Mouse (Mus musculus): ENCODE measurements at regions not wholly inside any gene's neighbourhood (a gene's known extent, or its start where the extent isn't known, plus 50 kb on each side); places are given as distances from the start of the nearest gene placed in this dataset.

DNA sequence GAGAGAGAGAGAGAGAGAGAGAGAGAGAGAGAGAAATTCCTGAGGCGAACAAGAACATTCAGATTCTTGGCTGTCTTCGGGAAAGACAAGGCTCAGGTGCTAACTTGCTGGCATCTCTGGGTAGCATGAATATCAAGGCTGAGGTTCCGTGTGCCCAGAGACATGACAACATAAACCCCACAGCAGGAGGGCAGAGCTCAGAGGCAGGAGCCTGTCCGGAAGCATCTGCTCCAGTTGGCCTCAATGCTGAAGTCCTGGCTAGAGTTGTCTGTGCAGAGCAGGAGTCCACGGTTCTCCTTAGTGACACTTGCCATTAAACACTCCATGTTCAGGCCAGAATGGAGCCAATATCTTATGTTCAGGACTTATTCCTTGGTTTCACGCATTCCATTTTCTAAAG lies 555.6 kb downstream of the Plekhb2 start:
- Histone ChIP-seq H3K4me1 (replicated peaks; ENCODE audit: control insufficient read depth, insufficient read depth, low read length) (no peaks in the 10 kb centered on the region), H3K4me3 (ENCODE audit: control insufficient read depth, insufficient read depth, low read length) (no peak overlapping the region), H3K27me3 (ENCODE audit: control insufficient read depth, insufficient read depth, low read length) (no peaks in the 10 kb centered on the region), H3K36me3 (ENCODE audit: control insufficient read depth, insufficient read depth, low read length) (no peaks in the 10 kb centered on the region), H3K27ac (ENCODE audit: control insufficient read depth, insufficient read depth, low read length) (no peak overlapping the region)
- DNase-seq, result no peak
- no peak for TF ChIP-seq POLR2A (IDR thresholded peaks at IDR 0.05; ENCODE audit: control insufficient read depth, extremely low read depth, insufficient read depth, low read length, poor library complexity)
- no peak for TF ChIP-seq CTCF (IDR thresholded peaks at IDR 0.05; ENCODE audit: borderline replicate concordance, control insufficient read depth, extremely low read depth, insufficient read depth, low read length, poor library complexity)
- WGBS, result 92% methylated on average over 6 of the region's 6 CpGs

DNA sequence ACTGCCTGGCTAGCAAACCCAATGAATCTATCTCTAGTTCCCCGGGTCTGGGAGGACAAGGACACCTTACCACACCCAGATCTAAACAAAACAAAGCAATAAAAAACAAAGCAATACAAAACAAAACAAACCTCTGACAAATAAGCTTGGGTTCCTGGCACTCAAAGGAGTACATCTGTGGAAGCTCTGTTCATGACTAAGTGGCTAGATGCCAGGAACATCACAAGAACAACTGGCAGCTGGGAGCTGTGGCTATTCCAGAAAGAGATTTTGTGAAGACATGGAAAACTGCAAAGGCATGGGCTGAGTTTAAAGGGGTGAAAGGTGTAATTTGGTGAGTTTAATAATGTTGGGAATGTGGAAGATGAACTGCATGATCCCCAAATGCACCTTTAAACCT lies 565.9 kb downstream of the Plekhb2 start:
- DNase-seq, result no peak
- WGBS, result 62% methylated on average over 1 of the region's 1 CpGs
- Histone ChIP-seq H3K4me1 (replicated peaks; ENCODE audit: control insufficient read depth, insufficient read depth, low read length) (no peaks in the 10 kb centered on the region), H3K36me3 (ENCODE audit: control insufficient read depth, insufficient read depth, low read length) (no peaks in the 10 kb centered on the region), H3K27me3 (ENCODE audit: control insufficient read depth, insufficient read depth, low read length) (no peaks in the 10 kb centered on the region), H3K4me3 (ENCODE audit: control insufficient read depth, insufficient read depth, low read length) (no peak overlapping the region), H3K27ac (ENCODE audit: control insufficient read depth, insufficient read depth, low read length) (no peak overlapping the region)
- TF ChIP-seq CTCF (IDR thresholded peaks at IDR 0.05; ENCODE audit: borderline replicate concordance, control insufficient read depth, extremely low read depth, insufficient read depth, low read length, poor library complexity) (no peak), POLR2A (IDR thresholded peaks at IDR 0.05; ENCODE audit: control insufficient read depth, extremely low read depth, insufficient read depth, low read length, poor library complexity) (no peak)

DNA sequence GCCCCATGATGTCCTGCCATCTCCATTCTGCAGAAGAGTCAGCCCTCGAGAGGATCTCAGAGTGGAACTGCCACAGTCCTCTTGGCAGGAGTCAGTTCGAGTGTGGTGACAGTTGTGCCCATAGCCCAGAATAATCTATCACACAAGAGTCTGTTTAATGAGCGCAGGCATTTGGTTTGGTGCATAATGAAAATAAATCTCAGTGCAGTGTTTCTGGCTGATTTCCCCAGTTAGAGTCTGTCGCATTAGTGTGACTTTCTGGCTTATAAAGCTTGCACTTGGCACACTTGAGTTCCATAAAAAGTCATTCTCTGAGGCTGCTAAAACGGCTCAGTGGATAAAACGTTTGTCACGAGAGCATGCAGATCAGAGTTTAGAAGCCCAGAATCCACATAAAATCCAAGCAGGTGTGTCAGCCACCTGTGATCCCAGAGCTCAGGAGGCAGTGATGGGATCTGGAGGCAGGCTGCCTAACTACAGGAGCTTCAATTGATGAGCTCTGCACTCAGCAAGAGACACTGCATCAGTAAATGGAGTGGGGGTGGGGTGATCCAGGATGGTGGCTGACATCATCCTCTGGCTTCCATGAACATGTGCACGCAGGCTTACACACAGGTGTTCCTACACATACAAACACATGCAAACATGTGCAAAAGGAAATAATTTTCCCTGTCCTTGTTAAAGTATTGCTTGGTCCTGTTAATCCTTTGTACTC lies 578.5 kb downstream of the Plekhb2 start:
- H3K4me3 ChIP-seq (ENCODE audit: control insufficient read depth, insufficient read depth, low read length), result no peak overlapping the region
- WGBS, result 88% methylated on average over 8 of the region's 8 CpGs

DNA sequence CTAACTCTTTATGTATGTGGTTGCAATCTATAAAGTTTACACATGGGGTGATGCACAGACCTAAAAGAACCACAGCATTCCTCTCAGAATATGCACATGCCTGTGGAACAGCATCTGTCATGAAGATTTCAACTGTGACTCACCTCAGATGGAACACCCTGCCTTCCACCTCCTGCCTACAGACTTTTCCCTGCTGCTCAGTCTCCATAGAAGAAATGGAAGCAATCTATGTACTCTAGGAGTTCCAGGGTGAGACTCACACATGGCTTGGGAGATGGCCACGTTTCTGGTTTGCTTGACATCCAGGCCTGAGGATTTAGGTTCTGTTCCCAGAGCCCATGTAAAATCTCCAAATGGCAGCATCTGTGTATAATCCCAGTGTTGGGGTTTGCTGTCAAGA lies 579.7 kb downstream of the Plekhb2 start:
- Histone ChIP-seq H3K4me3 (ENCODE audit: control insufficient read depth, insufficient read depth, low read length) (no peak overlapping the region), H3K36me3 (ENCODE audit: control insufficient read depth, insufficient read depth, low read length) (no peaks in the 10 kb centered on the region), H3K27ac (ENCODE audit: control insufficient read depth, insufficient read depth, low read length) (no peak overlapping the region), H3K27me3 (ENCODE audit: control insufficient read depth, insufficient read depth, low read length) (no peaks in the 10 kb centered on the region), H3K4me1 (replicated peaks; ENCODE audit: control insufficient read depth, insufficient read depth, low read length) (no peaks in the 10 kb centered on the region)
- 84% methylated on average over 1 of the region's 1 CpGs for WGBS
- no peak for TF ChIP-seq POLR2A (IDR thresholded peaks at IDR 0.05; ENCODE audit: control insufficient read depth, extremely low read depth, insufficient read depth, low read length, poor library complexity)
- TF ChIP-seq CTCF (IDR thresholded peaks at IDR 0.05; ENCODE audit: borderline replicate concordance, control insufficient read depth, extremely low read depth, insufficient read depth, low read length, poor library complexity), result no peak
- no peak for DNase-seq

More for the DNA sequence above, 578.5 kb downstream of the Plekhb2 start:
- H3K27me3 ChIP-seq (ENCODE audit: control insufficient read depth, insufficient read depth, low read length), result no peaks in the 10 kb centered on the region
- no peaks in the 10 kb centered on the region for H3K36me3 ChIP-seq (ENCODE audit: control insufficient read depth, insufficient read depth, low read length)
- no peaks in the 10 kb centered on the region for H3K4me1 ChIP-seq (replicated peaks; ENCODE audit: control insufficient read depth, insufficient read depth, low read length)
- no peak for DNase-seq
- TF ChIP-seq CTCF (IDR thresholded peaks at IDR 0.05; ENCODE audit: borderline replicate concordance, control insufficient read depth, extremely low read depth, insufficient read depth, low read length, poor library complexity), result no peak
- TF ChIP-seq POLR2A (IDR thresholded peaks at IDR 0.05; ENCODE audit: control insufficient read depth, extremely low read depth, insufficient read depth, low read length, poor library complexity), result no peak
- H3K27ac ChIP-seq (ENCODE audit: control insufficient read depth, insufficient read depth, low read length), result no peak overlapping the region

DNA sequence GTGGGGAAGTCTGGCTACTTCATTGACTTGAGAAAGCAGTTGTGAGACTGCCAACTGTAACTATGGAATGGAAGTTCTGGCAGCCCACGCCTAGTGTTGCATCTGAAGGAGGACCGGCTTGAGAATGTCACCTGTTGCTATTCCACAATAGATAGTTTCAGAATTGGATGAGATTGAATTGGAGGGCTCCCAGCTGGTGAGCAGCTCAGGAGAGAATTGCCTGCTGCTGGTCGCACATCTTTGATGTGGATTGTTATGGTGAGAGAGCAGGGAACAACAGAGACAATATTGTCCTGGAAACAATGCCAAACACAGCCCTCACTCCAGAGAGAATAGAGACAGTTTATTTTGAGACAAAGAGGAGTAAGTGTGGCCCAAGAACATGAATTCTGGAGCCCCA lies 585.9 kb downstream of the Plekhb2 start:
- no peaks in the 10 kb centered on the region for H3K36me3 ChIP-seq (ENCODE audit: control insufficient read depth, insufficient read depth, low read length)
- no peak for DNase-seq
- 91% methylated on average over 3 of the region's 3 CpGs for WGBS
- TF ChIP-seq CTCF (IDR thresholded peaks at IDR 0.05; ENCODE audit: borderline replicate concordance, control insufficient read depth, extremely low read depth, insufficient read depth, low read length, poor library complexity) (no peak), POLR2A (IDR thresholded peaks at IDR 0.05; ENCODE audit: control insufficient read depth, extremely low read depth, insufficient read depth, low read length, poor library complexity) (no peak)
- no peaks in the 10 kb centered on the region for H3K27me3 ChIP-seq (ENCODE audit: control insufficient read depth, insufficient read depth, low read length)
- H3K4me1 ChIP-seq (replicated peaks; ENCODE audit: control insufficient read depth, insufficient read depth, low read length), result no peaks in the 10 kb centered on the region
- H3K4me3 ChIP-seq (ENCODE audit: control insufficient read depth, insufficient read depth, low read length), result no peak overlapping the region
- H3K27ac ChIP-seq (ENCODE audit: control insufficient read depth, insufficient read depth, low read length), result no peak overlapping the region

DNA sequence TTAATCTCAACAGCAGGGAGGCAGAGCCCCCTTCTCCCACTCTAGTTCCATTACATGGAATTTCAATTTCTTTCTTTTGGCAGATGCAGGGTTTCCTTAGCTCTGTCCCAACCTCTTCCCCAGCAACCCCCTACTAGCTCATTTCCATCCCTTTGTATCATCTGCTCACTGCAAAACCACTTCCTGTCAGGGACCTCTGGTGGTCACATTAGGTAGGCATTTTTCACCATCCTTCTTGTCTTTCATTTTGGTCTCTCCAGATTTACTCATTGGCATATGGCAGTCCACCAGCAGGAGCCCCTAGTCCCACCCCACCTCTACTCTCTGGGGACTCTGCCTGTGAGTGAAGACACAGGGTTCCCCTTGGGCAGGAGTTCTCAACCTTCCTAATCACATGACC lies 597.6 kb downstream of the Plekhb2 start:
- Histone ChIP-seq H3K27ac (ENCODE audit: control insufficient read depth, insufficient read depth, low read length) (no peak overlapping the region), H3K36me3 (ENCODE audit: control insufficient read depth, insufficient read depth, low read length) (no peaks in the 10 kb centered on the region), H3K27me3 (ENCODE audit: control insufficient read depth, insufficient read depth, low read length) (no peaks in the 10 kb centered on the region), H3K4me3 (ENCODE audit: control insufficient read depth, insufficient read depth, low read length) (no peak overlapping the region), H3K4me1 (replicated peaks; ENCODE audit: control insufficient read depth, insufficient read depth, low read length) (0 out of 2 replicates have a peak, but pooled peaks cover 3% of the 10 kb centered on the region)
- no peak for TF ChIP-seq CTCF (IDR thresholded peaks at IDR 0.05; ENCODE audit: borderline replicate concordance, control insufficient read depth, extremely low read depth, insufficient read depth, low read length, poor library complexity)
- TF ChIP-seq POLR2A (IDR thresholded peaks at IDR 0.05; ENCODE audit: control insufficient read depth, extremely low read depth, insufficient read depth, low read length, poor library complexity), result no peak
- DNase-seq, result no peak
